Mouse (Mus musculus): ENCODE results near the gene Hoxb1. TPM values are rescaled to one million over a fixed set of nuclear protein-coding genes. Genes with fewer than 3 reads are reported as not detected.

Gene Hoxb1
- polyA plus RNA-seq, 1 experiment from 2014 or later: 0.78 TPM

DNA sequence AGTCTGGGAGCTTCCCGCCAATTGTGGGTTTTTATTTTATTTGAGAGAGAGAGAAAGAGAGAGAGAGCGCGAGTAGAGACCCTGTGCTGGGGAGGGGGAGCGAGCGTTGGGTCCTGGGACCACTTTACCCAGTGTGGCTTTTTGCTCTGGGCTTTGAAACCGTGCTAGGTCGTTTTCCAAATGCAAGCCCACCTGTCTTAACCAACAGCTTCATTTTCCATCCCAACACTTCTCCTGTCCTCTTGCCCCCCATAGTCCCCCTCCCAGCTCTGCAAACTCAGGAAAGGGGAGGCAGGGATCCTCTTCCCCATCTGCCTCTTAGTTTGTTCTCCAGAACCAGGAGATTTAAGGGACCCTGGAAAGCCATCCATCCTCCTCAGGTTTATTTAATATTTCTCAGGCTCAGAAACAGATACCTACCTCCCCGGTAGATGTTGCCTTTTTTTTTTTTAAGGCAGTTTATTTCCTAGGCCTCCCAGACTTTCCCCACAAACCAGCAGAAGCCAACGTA lies 10.7 kb upstream of the Hoxb1 start:
- DNase-seq (ENCODE audit: low spot score): no peak
- WGBS: 3% methylated on average over 9 of the region's 9 CpGs
- peak overlapping the region; percentile 63 for H3K4me3 ChIP-seq
- no peaks in the 10 kb centered on the region for H3K36me3 ChIP-seq
- peaks cover 63% of the 10 kb centered on the region for H3K27me3 ChIP-seq (ENCODE audit: low read depth, poor library complexity, severe bottlenecking)
- H3K27ac ChIP-seq: peak overlapping the region; percentile 94
- H3K9me3 ChIP-seq (replicated peaks): no peaks in the 10 kb centered on the region
- H3K4me1 ChIP-seq: peaks cover 55% of the 10 kb centered on the region

DNA sequence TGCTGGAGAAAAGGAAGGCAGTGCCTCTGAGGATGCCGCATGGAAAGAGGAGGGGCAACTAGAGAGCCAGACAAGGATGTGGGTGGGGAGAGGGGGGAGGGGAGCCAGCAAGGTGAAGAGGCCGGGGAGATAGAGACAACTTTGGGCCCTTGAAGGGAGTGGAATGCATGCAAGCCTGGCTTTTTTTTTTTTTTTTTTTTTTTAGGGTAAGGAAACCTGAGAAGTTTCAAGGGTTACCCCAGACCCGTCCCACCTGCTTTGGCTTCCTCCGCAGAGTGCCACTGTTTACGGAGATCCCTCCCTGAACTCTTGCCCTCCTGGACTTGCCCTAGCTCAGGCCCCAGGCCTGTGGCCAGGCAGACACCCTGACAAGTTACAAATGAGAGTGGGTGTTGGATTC lies 1.7 kb upstream of the Hoxb1 start:
- WGBS: 2% methylated on average over 5 of the region's 5 CpGs
- no peak overlapping the region for H3K4me3 ChIP-seq
- H3K36me3 ChIP-seq: no peaks in the 10 kb centered on the region
- peaks cover 38% of the 10 kb centered on the region for H3K4me1 ChIP-seq
- H3K27ac ChIP-seq: no peak overlapping the region
- DNase-seq (ENCODE audit: low spot score): no peak
- H3K9me3 ChIP-seq (replicated peaks): no peaks in the 10 kb centered on the region
- H3K27me3 ChIP-seq (ENCODE audit: low read depth, poor library complexity, severe bottlenecking): peaks cover 76% of the 10 kb centered on the region

DNA sequence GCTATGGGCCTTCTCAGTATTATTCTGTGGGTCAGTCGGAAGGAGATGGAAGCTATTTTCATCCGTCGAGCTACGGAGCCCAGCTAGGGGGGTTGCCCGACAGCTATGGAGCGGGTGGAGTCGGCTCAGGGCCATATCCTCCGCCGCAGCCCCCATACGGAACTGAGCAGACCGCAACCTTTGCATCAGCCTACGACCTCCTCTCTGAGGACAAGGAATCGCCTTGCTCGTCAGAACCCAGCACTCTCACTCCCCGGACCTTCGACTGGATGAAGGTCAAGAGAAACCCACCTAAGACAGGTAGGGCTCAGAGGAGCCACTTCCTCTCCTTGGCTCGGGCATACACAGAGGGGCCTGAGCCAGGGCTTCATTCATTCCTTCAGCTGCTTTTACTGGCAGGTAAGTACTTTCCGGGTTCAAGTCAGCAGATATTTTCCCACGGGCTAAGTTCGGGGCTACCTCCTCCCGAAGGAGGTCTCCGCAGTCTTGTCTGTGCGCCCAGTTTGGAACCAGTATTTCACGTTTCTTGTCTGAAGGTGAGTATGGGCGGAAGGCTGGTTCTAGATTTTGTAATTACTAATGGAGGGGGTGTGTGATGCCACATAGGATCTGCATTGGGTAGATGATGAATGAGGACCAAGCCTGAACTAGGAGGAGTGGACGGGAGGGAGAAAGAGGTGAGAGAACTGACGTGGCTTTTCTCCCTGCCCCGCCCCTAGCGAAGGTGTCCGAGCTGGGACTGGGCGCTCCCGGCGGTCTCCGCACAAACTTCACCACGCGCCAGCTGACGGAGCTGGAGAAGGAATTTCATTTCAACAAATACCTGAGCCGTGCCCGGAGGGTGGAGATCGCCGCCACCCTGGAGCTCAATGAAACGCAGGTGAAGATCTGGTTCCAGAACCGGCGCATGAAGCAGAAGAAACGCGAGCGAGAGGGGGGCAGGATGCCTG lies 815 bp downstream of the Hoxb1 start:
- H3K27ac ChIP-seq: no peak overlapping the region; the same call in 1 of the 2 replicates
- H3K9me3 ChIP-seq (replicated peaks): no peaks in the 10 kb centered on the region
- H3K27me3 ChIP-seq (ENCODE audit: low read depth, poor library complexity, severe bottlenecking): peaks cover 100% of the 10 kb centered on the region
- H3K36me3 ChIP-seq: no peaks in the 10 kb centered on the region
- peak overlapping the region; percentile 38 for H3K4me3 ChIP-seq
- peaks cover 50% of the 10 kb centered on the region for H3K4me1 ChIP-seq
- under 1% methylated on average over 47 of the region's 47 CpGs for WGBS
- peak; percentile 57 for DNase-seq (ENCODE audit: low spot score)

DNA sequence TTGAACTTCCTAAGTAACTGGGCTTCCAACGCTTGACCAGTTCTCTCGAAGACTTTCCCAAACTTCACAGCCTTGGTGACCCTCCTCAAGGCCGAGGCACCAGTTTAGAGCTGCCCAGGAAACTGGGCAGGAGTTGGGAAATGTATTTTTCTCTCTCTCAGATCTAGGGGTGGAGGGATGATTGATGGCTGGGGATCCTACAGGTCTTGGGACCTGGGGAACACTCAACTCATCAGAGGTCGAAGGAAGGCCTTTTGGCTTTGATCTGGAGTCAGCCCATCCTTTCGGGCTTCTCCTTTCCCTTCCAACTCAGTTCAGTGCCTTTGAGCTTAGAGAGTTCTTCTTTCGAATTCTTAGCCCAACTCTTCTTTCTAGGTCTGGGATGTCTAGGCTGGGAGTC lies 1.6 kb downstream of the Hoxb1 start:
- 7% methylated on average over 6 of the region's 6 CpGs for WGBS
- H3K27me3 ChIP-seq (ENCODE audit: low read depth, poor library complexity, severe bottlenecking): peaks cover 100% of the 10 kb centered on the region
- H3K27ac ChIP-seq: no peak overlapping the region
- DNase-seq (ENCODE audit: low spot score): no peak
- peak overlapping the region; percentile 38 for H3K4me3 ChIP-seq
- peaks cover 56% of the 10 kb centered on the region for H3K4me1 ChIP-seq
- H3K9me3 ChIP-seq (replicated peaks): no peaks in the 10 kb centered on the region
- H3K36me3 ChIP-seq: no peaks in the 10 kb centered on the region

DNA sequence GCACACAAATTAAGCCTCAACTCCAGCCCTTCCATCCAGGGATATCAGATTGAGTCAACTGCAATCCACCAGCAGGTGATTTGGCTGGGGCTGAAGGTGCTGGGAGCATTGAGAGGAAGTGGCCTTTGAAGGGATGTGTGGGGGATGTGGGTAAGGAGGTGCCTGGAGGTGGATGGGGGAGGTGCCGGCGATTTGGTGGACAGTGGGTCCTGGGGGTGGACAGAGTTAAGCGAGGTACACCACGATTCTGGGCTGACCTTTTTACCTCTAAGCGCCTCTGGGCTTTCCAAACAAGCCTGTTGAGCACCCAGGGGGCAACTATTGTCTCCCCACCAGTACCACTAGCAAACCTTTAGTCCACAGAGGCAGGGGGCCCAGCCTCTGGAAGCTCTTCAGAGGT lies 3.1 kb downstream of the Hoxb1 start:
- no peak overlapping the region for H3K27ac ChIP-seq
- H3K9me3 ChIP-seq (replicated peaks): no peaks in the 10 kb centered on the region
- no peak overlapping the region for H3K4me3 ChIP-seq
- WGBS: 8% methylated on average over 5 of the region's 5 CpGs
- peaks cover 57% of the 10 kb centered on the region for H3K4me1 ChIP-seq
- no peak for DNase-seq (ENCODE audit: low spot score)
- no peaks in the 10 kb centered on the region for H3K36me3 ChIP-seq
- H3K27me3 ChIP-seq (ENCODE audit: low read depth, poor library complexity, severe bottlenecking): peaks cover 99% of the 10 kb centered on the region

DNA sequence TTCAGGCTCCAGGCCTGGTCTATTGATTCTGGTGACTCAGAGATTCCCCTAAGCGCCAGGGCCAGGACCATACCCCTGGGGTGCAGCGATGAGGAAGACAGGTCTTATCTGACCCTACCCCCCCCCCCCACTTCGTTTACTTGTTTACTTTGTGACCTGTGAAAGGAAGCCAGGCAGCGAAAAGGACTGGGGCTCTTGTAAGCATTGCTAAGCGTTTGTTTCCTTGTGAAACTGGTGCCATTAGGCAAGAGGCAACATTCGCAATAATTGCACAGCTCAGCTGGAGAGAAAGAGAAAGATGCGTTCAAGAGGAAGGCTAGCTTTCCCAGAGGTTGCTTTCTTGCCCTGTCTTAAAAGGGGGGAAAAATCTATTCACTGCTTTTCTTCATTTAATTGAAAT lies 3.6 kb downstream of the Hoxb1 start:
- H3K4me1 ChIP-seq: peaks cover 53% of the 10 kb centered on the region
- 12% methylated on average over 7 of the region's 7 CpGs for WGBS
- DNase-seq (ENCODE audit: low spot score): no peak

DNA sequence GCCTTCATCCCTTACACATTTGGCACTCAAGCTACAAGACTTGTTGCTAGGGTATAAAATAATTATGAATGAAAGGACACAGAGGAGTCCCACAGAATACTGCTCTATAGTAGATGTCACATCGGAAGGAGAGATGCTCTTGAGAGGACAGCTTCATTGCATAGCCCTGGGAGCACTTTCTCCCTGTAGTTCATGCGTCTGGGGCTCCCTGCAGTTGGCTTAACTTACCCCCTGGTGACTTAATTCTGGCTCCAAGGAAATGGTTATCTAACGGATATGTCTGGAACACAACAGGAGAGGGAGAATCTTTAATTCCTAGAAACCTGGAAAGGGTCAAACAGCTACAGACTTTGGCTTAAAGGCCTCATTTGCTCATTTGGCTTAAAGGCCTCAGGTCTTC lies 6.2 kb downstream of the Hoxb1 start:
- WGBS: 18% methylated on average over 3 of the region's 3 CpGs
- H3K9me3 ChIP-seq (replicated peaks): no peaks in the 10 kb centered on the region

More for the DNA sequence above, 3.6 kb downstream of the Hoxb1 start:
- Histone ChIP-seq H3K36me3 (no peaks in the 10 kb centered on the region), H3K27me3 (ENCODE audit: low read depth, poor library complexity, severe bottlenecking) (peaks cover 99% of the 10 kb centered on the region), H3K4me3 (no peak overlapping the region), H3K9me3 (replicated peaks) (no peaks in the 10 kb centered on the region), H3K27ac (no peak overlapping the region)

DNA sequence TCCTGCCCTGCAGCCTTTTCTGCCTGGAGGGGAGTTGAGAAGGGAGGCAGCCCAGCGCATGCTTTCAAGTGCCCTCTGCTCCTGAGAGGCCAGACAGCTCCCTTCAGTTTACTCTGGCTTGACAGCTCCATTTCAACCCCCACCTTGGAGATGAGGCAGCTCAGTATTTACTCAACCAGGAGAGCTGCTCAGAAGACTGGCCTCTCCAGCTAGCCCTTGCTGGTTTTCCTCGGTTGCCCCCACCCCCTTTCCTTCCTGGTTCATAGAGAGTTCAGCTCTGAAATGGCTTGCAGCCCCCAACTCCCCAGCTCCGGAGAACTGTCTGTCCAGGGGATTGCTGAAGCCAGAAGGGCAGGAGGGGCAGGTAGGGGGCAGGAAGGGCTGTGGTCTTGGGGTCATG lies 7.0 kb downstream of the Hoxb1 start:
- Histone ChIP-seq H3K4me3 (no peak overlapping the region), H3K27me3 (ENCODE audit: low read depth, poor library complexity, severe bottlenecking) (peaks cover 98% of the 10 kb centered on the region), H3K36me3 (no peaks in the 10 kb centered on the region), H3K27ac (no peak overlapping the region), H3K4me1 (peaks cover 29% of the 10 kb centered on the region), H3K9me3 (replicated peaks) (no peaks in the 10 kb centered on the region)
- DNase-seq (ENCODE audit: low spot score): no peak
- 4% methylated on average over 3 of the region's 3 CpGs for WGBS

More for the DNA sequence above, 6.2 kb downstream of the Hoxb1 start:
- peaks cover 99% of the 10 kb centered on the region for H3K27me3 ChIP-seq (ENCODE audit: low read depth, poor library complexity, severe bottlenecking)
- no peak overlapping the region for H3K4me3 ChIP-seq
- no peaks in the 10 kb centered on the region for H3K36me3 ChIP-seq
- H3K4me1 ChIP-seq: peaks cover 33% of the 10 kb centered on the region
- no peak for DNase-seq (ENCODE audit: low spot score)
- no peak overlapping the region for H3K27ac ChIP-seq

DNA sequence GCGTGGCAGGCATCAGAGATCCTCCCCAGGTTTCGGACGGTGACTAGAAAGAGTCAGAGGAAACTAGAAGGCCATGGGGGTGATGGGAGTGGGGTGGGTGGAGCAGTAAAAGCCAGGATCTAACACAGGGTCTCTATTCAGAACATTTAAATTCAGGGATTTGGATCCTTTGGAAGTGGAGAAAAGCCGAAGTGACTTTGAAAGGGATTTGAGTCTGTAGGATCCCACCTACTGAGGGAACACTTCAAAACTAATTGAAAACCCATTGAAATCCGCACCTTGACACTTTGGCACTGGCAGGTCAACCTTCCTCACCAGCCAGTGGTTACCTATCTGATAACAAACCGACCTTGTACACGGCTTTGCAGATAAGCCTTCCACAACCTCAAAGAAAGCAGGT lies 9.3 kb downstream of the Hoxb1 start:
- no peaks in the 10 kb centered on the region for H3K9me3 ChIP-seq (replicated peaks)
- DNase-seq (ENCODE audit: low spot score): no peak
- WGBS: 33% methylated on average over 7 of the region's 7 CpGs
- no peaks in the 10 kb centered on the region for H3K36me3 ChIP-seq
- no peak overlapping the region for H3K4me3 ChIP-seq
- peaks cover 92% of the 10 kb centered on the region for H3K27me3 ChIP-seq (ENCODE audit: low read depth, poor library complexity, severe bottlenecking)
- H3K27ac ChIP-seq: no peak overlapping the region
- H3K4me1 ChIP-seq: peaks cover 25% of the 10 kb centered on the region

DNA sequence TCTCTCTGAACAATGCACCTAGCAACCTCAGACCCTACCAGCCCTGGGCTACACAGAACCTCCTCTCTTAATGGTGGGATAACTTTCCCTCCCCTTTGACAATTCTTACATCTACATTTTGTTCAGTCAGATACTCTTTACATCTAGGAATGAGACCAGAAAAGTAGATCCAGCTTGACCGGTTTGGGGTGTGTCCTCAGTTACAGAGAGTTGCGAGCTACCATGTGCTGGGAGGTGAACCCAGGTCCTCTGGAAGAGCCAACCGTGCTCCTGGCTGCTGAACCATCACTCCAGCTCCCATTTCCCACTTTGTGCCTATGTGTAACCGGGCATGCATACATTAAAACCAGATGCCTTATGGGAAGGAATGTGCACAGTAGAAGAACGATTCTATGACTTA lies 17.8 kb downstream of the Hoxb1 start:
- H3K27ac ChIP-seq: no peak overlapping the region
- no peak for DNase-seq (ENCODE audit: low spot score)
- no peaks in the 10 kb centered on the region for H3K4me1 ChIP-seq
- no peaks in the 10 kb centered on the region for H3K9me3 ChIP-seq (replicated peaks)
- H3K27me3 ChIP-seq (ENCODE audit: low read depth, poor library complexity, severe bottlenecking): peaks cover 51% of the 10 kb centered on the region
- H3K36me3 ChIP-seq: no peaks in the 10 kb centered on the region
- WGBS: 81% methylated on average over 5 of the region's 5 CpGs
- no peak overlapping the region for H3K4me3 ChIP-seq

DNA sequence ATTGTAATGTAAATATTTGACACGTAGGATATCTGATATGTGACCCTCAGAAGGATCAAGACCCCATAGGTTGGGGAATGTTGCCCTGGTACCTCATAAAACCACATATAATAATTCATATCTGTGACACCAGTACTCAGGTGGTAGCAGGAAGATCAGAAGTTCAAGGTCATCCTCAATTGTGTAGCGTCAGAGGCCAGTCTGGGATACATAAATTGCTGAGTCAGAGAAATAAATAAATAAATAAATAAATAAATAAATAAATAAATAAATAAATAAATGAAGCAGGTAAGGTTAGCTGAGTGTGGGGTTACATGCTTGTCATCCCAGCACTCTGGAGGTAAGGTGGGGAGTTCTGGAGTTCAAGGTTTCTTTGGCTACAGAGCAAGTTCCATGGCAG lies 22.1 kb downstream of the Hoxb1 start:
- Histone ChIP-seq H3K4me3 (no peak overlapping the region), H3K27me3 (ENCODE audit: low read depth, poor library complexity, severe bottlenecking) (peaks cover 35% of the 10 kb centered on the region), H3K4me1 (peaks cover 10% of the 10 kb centered on the region; the same call in 1 of the 2 replicates), H3K27ac (no peak overlapping the region), H3K36me3 (no peaks in the 10 kb centered on the region), H3K9me3 (replicated peaks) (no peaks in the 10 kb centered on the region)
- 93% methylated on average over 2 of the region's 2 CpGs for WGBS
- DNase-seq (ENCODE audit: low spot score): no peak

DNA sequence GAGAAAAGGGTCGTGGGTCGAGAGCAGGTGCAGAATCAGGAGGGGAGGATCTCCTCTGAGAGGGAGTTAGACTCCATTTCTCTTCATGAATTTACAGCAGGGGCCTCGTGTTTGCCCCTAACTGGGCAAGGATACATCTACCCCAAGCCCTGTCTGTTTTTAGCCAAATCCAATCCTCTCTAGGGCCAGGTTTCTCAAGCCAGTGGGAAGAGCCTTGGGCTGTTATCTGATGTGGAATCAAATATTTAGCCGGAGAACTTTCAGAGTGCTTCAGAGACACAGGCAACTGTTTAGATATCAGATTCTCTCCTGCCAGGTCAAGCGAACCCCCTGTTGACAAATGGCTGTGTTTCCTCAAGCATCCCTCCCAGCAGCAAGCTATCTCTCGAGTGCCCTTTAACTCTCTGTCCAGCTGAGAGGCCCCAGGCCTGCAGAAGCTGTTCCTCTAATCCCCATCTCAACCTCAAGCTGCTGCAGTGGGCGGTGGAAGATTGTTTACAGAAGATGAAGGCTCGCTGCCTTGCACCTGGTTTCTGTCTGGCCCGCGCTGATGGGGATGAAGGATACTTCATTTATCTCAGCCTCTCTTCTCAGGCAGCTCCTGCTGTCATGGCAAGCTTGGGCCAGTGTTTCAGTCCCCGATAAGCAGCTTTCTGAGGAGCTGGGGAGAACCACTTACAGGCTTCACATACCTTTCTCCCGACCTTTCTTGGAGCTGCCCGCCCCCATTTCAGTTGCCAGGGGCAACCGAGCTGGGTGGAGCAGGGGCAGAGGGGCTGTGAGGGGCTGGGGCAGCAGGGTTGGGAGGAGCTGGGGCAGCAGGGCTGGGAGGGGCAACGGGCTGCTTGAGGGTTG lies 31.4 kb downstream of the Hoxb1 start:
- no peaks in the 10 kb centered on the region for H3K9me3 ChIP-seq (replicated peaks)

More for the DNA sequence above, 31.4 kb downstream of the Hoxb1 start:
- Histone ChIP-seq H3K27ac (peak overlapping the region; percentile 28; the same call in 1 of the 2 replicates), H3K4me1 (peaks cover 20% of the 10 kb centered on the region), H3K4me3 (peak overlapping the region; percentile 22; the same call in 1 of the 2 replicates), H3K27me3 (ENCODE audit: low read depth, poor library complexity, severe bottlenecking) (peaks cover 83% of the 10 kb centered on the region), H3K36me3 (no peaks in the 10 kb centered on the region)
- 8% methylated on average over 15 of the region's 15 CpGs for WGBS
- peak; percentile 63 for DNase-seq (ENCODE audit: low spot score)

Data from limb, embryonic 10.5 days (tissue).